Mouse (Mus musculus): Measurements from ENCODE around the gene Tmem100. TPM values are rescaled to one million over a fixed set of nuclear protein-coding genes. Genes with fewer than 3 reads are reported as not detected.
A peak's percentile ranks its signal among the peaks of the same experiment; 100 is the strongest.

The Tmem100 gene
- 10 to 100 TPM; 11.9 to 12.0 TPM for total RNA-seq (2021)
- long read RNA-seq, experiment 1, transcript Tmem100-201 (3 exons, 1,767 nt) = major isoform, 8 of 39 reads
- long read RNA-seq, experiment 1, partial matches to known transcripts = 6 of 39 reads
- long read RNA-seq, experiment 1, other reads (novel, unspliced or antisense) = 25 of 39 reads
- long read RNA-seq, experiment 2, transcript Tmem100-201 (3 exons, 1,767 nt) = major isoform, 9 of 43 reads
- long read RNA-seq, experiment 2, partial matches to known transcripts = 29 of 43 reads
- long read RNA-seq, experiment 2, other reads (novel, unspliced or antisense) = 5 of 43 reads

DNA sequence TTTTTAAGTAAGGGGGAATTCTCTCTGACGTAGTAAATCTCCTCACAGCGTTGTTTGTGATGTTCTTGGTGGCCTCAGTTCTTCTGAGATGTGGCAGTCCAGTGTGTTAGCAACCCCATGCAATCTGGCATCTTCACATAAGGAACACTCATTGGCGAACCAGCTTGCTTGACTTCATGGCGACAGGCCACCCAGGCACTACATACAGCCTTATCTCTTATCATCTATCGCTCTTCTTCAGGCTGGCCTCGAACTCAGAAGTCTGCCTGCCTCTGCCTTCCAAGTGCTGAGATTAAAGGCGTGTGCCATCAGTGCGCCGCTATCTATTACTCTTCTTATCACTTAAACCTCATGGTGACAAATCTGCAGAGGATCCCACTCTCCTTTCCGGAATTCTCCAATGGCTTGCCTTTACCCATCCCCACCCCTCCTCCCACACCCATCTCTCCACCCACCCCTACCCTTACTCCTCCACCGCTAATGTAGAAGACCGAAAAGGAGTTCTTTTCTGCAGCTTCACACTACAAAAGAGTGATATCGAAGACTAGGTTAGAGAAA is at the start of gene Tmem100:
Tmem100 (plus strand) TSS at position 508 of the 558 bp plus-strand sequence.
- intact Hi-C loops (cut with DNase I) = no loop called here
- no peak for DNase-seq

DNA sequence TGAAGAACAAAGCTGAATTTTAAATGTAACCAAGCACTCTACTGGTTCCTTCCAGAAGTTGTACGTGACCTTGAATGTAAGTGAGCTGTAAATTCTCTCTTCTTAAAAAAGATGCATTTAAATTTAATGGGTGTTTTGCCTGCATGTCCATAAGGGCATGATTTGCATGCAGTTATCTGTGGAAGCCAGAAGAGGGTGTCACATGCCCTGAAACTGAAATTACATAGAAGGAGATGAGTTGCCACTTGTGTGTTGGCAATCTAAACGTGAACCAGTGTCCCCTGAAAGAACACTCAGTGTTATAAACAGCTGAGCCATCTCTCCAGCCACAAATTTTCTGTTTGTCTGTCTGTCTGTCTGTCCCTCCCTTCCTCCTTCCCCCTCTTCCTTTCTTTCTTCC is 47.2 kb upstream of the Tmem100 start:
- DNase-seq = no peak
- intact Hi-C loops (cut with DNase I) = no loop called here

GRCm38 (mm10) chr11:89984436-89984835 is 45.7 kb upstream of the Tmem100 start:
- intact Hi-C loops (cut with DNase I) = no loop called here
- no peak for DNase-seq

DNA sequence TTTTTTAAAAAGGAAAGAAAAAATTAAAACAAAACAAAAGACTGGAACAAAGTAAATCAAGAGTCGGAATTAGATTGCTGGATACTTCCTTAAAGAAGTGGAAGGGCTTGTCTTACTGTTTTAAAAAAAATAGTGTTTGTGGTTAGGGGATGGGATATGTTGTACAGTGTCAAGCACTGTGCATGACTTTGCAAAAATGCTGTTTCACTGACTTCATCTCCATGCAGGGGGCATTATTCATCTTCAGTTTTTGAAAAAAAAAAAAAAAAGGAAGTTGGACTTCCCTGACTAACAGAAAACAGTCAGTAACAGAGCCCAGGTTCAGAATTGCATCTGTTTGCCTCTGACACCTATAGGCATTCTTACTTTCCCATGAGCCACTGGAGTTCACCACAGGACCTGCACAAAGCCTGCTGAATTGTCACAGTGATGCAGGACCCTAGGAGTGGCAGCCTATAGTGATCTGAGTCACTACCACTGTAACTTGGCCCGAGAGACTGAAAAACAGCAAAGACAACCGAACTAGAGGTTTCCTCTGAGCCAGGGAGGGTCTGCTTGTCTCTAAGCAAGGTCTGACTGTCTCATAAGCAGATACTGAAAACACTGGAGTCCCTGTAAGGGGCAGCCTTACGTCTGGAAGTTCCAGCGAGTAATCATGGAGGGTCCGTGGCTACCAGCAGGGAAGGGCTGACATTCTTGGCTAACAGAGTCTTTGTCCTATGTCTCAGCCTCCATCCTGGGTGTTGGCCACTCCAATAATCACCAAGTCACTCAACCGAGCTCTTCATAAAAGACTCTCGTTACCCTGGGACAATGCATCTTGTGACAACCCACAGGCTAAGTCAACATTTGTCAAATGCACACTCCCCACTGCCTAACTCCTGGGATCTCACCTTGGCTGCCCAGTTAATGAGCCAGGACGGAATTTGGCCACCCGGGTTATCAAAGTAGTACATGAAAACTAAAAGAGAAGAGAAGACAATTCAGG is 44.7 kb upstream of the Tmem100 start:
- intact Hi-C loops (cut with DNase I) = no loop called here

GRCm38 (mm10) chr11:89986516-89986915 is 43.6 kb upstream of the Tmem100 start:
- DNase-seq = no peak
- intact Hi-C loops (cut with DNase I) = no loop called here

More for the DNA sequence above, 44.7 kb upstream of the Tmem100 start:
- no peak for DNase-seq

- intact Hi-C loops (cut with DNase I) = loop anchor here (1.0 kb wide), 1 partner anchor 180 kb away; no protein-coding TSS in a partner anchor
- DNase-seq = peak; percentile 43 to 55
Measured at GRCm38 (mm10) chr11:89988936-89989589, 41.1 kb upstream of the Tmem100 start.

GRCm38 (mm10) chr11:89991661-89992060 is 38.5 kb upstream of the Tmem100 start:
- intact Hi-C loops (cut with DNase I) = no loop called here
- no peak for DNase-seq

DNA sequence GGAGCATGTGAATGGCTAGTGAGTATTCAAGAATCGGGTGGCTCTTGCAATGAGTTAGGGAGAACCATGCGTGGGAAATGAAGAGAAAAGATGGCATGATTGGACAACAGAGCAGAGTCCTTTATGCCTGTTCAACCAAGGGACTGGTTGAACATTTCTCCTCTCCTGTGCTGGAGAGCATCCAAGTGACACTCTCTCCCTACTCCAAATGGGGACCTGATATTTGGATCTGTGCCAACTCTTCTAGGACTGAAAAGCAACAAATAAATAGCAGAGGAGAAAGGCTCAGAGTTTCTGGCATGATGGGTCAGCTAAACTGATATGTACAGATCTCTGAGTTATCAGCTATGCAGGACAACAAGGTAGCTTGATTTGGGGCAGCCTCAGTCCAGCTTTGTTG is 35.4 kb upstream of the Tmem100 start:
- intact Hi-C loops (cut with DNase I) = no loop called here
- DNase-seq = no peak

DNA sequence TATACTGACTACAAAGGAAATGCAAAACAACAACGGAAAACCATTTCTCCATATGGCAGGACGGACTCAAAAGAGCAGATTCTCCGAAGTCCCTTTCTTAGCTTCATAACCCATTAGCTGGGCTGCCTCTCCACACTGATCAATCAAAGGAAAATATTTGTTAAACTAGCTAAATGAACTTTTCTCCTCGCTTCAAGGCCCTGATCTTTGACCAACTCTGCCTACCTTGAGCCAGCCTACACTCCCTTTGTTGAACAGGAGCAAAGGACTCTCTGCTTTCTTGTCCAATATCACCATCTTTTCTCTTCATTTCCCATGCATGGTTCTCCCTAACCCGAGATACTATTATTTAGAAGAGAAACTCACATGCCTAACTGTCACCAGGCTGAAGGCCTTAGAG is 34.6 kb upstream of the Tmem100 start:
- no peak for DNase-seq
- intact Hi-C loops (cut with DNase I) = no loop called here

DNA sequence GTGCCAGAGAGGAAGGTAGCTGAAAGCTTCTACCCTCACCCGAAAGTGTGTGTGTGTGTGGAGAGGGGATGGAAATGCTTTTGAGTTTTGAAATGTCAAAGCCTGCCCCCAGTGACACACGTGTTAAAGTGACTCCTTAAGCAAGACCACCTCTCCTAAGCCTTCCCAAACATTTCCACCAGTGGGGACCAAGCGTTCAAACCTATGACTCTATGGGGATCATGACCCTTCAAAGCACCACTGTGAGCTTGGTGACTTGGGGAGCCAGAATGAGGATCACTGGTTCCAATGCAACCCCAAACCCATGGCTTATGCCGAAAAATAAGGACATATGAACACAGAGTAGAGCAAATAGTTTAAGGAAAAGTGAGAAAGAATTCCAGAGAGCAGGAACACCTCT is 33.7 kb upstream of the Tmem100 start:
- intact Hi-C loops (cut with DNase I) = no loop called here
- no peak for DNase-seq

DNA sequence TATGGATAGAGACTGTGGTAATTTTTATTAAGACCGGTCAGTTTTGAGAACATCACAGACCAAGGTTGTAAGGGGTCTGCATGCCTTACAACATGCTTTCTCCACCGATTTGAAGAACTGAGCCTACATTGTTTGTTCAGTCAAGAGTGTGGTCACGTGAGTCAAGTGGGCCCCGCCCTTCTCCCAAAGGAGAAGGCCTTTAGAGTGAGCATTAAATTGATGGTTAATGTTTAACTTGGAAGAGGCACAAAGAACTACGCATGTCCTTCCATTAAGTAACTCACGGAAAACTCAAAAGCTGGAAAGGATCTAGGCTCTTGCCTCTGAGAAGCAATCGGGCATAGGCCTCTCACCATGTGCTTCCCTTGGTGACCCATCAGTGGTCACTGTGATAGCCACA is 33.3 kb upstream of the Tmem100 start:
- intact Hi-C loops (cut with DNase I) = no loop called here
- DNase-seq = no peak

DNA sequence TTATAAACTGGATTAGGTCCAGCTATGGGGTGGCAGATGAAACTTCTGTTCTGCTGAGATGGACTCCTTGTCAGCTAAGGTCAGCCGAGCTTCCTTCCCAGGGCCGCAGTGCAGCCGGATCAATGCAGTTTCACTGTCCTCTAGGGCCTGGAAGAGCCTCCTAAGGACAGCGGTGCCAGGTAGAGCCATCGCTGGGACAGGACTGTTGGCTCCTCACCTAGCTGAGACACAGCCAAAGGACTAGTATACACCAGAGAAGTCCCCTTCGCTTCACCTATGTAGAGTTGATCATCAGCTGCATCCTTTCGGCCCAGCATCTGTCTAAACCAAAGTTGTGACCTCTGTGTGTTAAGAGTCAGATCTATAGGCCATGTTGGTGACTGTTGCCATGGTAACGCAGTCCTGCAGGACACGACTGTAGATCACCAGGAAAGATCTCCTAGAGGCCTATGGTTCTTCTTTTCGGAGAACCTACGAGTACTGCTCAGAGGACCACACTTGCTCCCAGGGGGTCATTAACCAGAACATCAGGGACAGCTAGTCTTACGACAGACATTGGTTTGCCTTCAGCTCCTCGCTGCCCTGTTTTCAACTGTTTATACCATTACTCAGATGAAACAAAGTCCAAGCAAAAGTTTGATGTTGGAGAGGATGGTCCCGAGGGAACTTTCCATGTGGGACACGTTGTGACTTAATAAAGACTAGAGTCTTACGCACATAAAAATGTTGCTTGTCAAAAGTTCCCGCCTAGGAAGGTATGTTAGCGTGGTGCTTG is 31.0 kb upstream of the Tmem100 start:
- DNase-seq = no peak
- intact Hi-C loops (cut with DNase I) = no loop called here

DNA sequence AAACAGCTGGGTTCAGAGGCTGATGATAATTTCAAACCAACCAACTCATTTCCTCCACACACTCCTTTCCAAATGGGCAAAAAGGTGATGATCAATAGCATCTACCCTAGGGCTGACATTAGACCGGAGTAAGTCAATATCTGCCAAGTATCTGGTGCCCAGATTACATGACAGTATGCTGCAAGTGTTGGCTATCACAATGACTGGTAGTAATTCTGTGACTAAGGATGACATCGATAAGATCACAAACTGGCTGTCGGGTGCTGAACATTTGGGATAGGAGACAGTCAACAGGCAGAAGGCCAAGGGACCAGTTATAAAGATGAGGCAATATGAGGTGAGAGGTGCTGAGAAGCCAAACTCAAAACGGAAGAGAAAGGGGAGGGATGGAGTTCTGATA is 29.5 kb upstream of the Tmem100 start:
- intact Hi-C loops (cut with DNase I) = no loop called here
- DNase-seq = no peak

DNA sequence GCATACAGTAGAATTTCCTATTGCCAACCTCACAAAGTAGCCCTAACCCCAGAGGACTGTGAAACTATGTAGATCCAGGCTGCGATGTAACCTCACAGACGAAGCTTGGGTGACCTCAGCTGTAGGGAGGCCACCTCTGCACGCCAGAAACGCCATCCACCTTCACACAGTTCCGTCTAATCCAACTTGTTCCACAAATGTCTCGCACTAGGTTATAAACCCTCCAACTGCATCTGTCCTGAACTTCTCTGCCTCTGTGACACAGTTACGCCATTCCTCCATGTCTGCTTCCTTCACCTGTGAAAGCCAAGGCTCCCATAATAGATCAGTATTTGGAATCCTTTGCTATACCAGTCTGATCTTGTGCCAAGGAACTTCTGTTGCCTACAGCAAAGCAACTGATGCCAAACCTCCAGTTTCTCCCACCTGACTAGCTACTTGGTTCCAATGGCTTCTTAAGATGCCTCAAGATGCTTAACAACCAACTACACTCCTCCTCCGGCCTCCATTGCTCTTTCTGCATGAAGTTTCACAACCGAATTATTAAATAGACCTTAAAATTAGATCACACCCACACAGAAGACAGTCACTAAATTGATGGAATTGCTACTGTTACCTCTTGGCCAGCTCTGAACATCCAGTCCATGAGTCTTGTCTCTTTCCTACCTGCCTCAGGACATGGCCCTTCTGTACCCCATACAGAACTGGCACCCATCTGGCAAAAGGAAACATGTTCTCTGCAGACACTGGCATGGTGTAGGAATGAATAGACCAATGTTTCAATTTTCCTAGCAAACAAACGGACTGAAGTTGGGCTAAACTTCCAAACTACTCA is 28.5 kb upstream of the Tmem100 start:
- DNase-seq = no peak
- intact Hi-C loops (cut with DNase I) = no loop called here

GRCm38 (mm10) chr11:90002231-90002986 is 27.7 kb upstream of the Tmem100 start, which contains the start of gene Pctp:
TSS of gene Pctp (minus strand) at chr11:90002894.
- DNase-seq = peak; percentile 63 to 68
- intact Hi-C loops (cut with DNase I) = no loop called here

- DNase-seq = no peak
- intact Hi-C loops (cut with DNase I) = no loop called here
Measured at GRCm38 (mm10) chr11:90002987-90003348, 27.2 kb upstream of the Tmem100 start.

DNA sequence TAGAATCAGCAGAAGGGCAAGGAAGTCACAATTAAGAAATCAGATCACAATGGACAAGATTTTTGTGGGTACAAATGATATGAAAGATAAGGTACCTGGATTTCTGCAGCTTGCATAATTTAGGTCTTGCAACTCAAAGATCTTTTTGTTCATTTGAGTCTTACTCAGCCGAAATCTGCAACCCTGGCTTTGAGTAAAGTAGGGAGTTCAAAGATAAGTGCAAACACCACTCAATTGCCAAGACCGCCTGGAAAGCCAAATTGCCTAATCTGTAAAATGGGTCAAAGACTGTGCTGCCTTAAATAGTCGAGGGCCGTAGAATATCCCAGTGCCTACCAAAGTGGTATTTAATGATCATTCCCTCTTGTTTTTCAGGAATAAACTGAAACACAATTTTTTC is 26.8 kb upstream of the Tmem100 start:
- DNase-seq = no peak
- intact Hi-C loops (cut with DNase I) = no loop called here

GRCm38 (mm10) chr11:90006111-90006510 is 24.0 kb upstream of the Tmem100 start:
- no peak for DNase-seq
- intact Hi-C loops (cut with DNase I) = no loop called here

Data from gastrocnemius, postnatal 36 days (tissue).